Mouse (Mus musculus) brown adipose tissue, adult 24 weeks (tissue): ENCODE measurements around the gene Lrrc29. TPM values are rescaled to one million over a fixed set of nuclear protein-coding genes. Genes with fewer than 3 reads are reported as not detected.

Experiments
- H3K27ac ChIP-seq: fragments of 200-500 bp; replicated peaks from 2 replicates; pipeline ENCODE4 v1.5.1; 2012; ENCODE audit warnings: low read depth, mild to moderate bottlenecking, low read length
- H3K4me1 ChIP-seq: fragments of 200-500 bp; 2 replicates; pipeline ENCODE4 v1.6.1; 2012; ENCODE audit warnings: low read length, mixed read lengths; ENCODE audit not compliant: control insufficient read depth, insufficient read depth, insufficient read length
- H3K4me3 ChIP-seq: fragments of 200-500 bp; 2 replicates; pipeline ENCODE4 v1.5.1; 2012; ENCODE audit warnings: low read depth, mild to moderate bottlenecking, low read length, moderate library complexity; ENCODE audit not compliant: insufficient read depth
- polyA plus RNA-seq: library from polyadenylated mRNA; stranded (reverse); fragments of >200 nt; gene quantifications from 2 replicates; pipeline ENCODE4 v1.2.4, GENCODE M21; 2012; ENCODE audit not compliant: missing spikeins, insufficient read depth, insufficient read length

Gene Lrrc29
- polyA plus RNA-seq, 1 experiment: 0.99 TPM

GRCm38 (mm10) chr8:105276292-105277120 is 49.6 kb downstream of the Lrrc29 start:
- Histone ChIP-seq H3K27ac (no peak overlapping the region), H3K4me1 (no peaks in the 10 kb centered on the region), H3K4me3 (peak overlapping the region; percentile 66)

GRCm38 (mm10) chr8:105275840-105276239 is 50.2 kb downstream of the Lrrc29 start, which contains the start of gene Nol3:
Nol3 (plus strand) TSS chr8:105276140.
- Histone ChIP-seq H3K4me1 (no peaks in the 10 kb centered on the region), H3K4me3 (peak within 1 kb of the TSS; percentile 66), H3K27ac (no peak within 1 kb of the TSS)

GRCm38 (mm10) chr8:105275387-105275786 is 50.7 kb downstream of the Lrrc29 start:
- H3K4me3 ChIP-seq: no peak overlapping the region
- no peak overlapping the region for H3K27ac ChIP-seq
- H3K4me1 ChIP-seq: no peaks in the 10 kb centered on the region

DNA sequence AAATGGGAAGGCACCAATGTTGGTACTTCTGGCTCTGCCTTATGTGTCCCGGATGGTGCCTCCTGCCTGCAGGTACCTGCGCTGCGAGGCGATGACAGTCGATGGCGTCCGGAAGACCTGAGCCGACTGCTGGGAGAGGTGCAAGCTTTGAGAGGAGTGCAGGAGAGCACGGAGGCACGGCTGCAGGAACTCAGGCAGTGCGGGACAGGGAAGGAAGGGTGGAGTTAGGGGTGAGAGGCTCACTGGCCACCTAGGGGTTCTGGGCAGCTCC is 55.2 kb downstream of the Lrrc29 start:
- no peaks in the 10 kb centered on the region for H3K4me1 ChIP-seq
- H3K27ac ChIP-seq: no peak overlapping the region
- H3K4me3 ChIP-seq: no peak overlapping the region

DNA sequence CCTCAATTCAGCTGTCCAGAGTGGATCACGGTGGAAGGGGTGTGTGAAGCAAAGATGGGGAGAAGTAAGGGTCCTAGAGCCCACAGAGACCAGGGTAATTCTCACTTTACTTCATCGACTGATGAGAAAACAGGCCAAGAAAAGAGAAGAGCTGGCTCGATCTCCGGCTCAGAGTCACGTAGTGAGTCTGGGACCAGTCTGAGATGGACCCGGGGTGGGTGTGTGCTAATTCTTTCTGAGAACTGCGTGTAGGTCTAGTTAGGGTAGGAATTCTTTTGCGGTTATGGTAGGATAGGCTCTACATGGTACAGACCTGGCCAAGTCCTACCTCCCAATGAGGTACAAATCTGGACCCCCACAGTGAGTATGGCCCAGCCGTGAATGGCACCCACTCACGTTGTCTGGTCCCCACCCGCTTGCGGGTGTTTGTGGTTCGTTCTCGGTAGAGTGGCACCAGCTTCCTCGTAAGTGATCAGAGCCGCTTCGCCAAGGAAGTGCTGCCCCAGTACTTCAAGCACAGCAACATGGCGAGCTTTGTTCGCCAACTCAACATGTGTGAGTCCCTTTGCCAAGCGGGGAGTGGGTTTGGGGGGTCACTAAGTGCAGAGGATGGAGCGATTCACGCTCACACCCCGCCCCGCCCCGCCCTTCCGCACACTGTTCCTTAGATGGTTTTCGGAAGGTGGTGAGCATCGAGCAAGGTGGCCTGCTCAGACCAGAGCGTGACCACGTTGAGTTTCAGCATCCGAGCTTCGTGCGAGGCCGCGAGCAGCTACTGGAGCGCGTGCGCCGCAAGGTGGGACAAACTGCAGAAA is 55.8 kb downstream of the Lrrc29 start:
- Histone ChIP-seq H3K4me1 (peaks cover 2% of the 10 kb centered on the region; the same call in 1 of the 2 replicates), H3K27ac (no peak overlapping the region), H3K4me3 (peak overlapping the region; percentile 64)

DNA sequence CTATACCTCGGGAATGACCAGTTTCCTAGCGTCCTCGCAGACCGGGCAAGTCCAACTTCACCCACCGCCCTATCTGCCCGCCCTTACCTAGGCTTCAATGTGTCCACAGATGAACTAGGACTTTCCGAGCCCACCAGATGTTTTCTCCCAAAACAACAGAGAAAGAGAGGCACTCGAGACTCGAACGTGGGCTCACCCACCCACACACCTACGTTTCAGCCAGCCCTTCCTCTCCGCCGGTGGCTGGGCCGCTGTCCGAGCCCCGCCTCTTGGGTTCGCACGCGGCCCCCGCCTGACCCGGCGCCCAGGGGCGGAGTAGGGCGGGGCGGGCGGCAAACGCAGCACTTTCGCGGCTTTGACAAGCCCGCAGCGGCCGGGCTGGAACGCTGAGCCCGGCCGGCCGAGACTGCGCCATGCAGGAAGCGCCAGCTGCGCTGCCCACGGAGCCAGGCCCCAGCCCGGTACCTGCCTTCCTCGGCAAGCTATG is 56.6 kb downstream of the Lrrc29 start, which contains the start of gene Hsf4:
Hsf4 (plus strand) TSS at position 341 of the 487 bp plus-strand sequence.
- Histone ChIP-seq H3K4me1 (peaks cover 5% of the 10 kb centered on the region; the same call in 1 of the 2 replicates), H3K4me3 (peak within 1 kb of the TSS; percentile 64), H3K27ac (peak within 1 kb of the TSS; percentile 37; the same call in 1 of the 2 replicates)

DNA sequence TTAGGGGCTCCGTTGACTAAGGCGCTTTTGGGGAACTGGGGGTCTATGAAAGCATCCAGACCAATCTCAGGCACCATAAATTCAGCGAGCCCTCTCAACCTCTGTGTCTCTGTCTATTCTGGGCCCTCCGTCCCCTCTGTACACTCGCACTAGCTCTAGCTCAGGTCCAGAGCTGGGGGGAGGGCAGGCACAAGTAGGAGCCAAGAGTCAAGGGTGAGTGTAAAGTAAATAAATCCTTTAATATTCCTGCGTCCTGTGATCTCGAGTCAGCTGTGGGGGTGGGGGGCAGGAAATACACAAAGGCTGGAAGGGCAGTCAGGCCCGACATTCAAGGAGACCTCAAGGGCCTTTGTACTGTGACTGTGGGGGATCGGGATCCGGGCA is 57.0 kb downstream of the Lrrc29 start:
- Histone ChIP-seq H3K27ac (0 out of 2 replicates have a peak overlapping the region, but pooled peaks have one; percentile 37), H3K4me1 (peaks cover 5% of the 10 kb centered on the region; the same call in 1 of the 2 replicates), H3K4me3 (peak overlapping the region; percentile 64)

DNA sequence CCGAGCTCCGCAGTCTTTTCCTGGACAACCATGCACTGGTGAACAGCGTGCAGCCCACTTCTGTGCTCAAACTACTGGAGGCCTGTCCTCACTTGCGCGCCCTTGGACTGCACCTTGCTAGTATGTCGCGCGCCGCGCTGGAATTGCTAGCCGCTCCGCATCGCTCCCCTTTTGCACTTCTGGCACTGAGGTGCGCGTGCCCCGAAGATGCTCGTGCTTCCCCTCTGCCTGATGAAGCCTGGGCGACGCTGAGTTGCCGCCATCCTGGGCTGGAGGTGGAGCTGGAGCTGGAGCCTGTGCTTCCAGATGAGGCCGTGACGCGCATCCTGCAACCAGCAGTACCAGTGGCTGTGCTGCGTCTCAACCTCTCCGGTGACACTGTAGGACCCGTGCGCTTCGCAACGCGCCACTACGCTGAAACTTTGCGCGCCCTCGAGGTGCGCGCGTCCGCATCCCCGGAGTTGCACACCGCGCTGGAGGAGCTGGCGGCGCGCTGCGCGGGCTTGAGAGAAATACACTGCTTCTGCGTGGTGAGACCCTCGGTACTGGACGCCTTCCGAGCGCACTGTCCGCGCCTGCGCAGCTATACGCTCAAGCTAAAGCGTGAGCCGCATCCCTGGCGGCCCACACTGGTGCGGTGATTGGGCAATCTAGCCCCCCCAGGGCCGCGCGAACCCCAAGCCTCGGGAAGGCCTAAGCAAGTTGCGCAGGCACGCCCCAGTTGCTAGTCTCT is 57.6 kb downstream of the Lrrc29 start:
- H3K4me3 ChIP-seq: peak overlapping the region; percentile 64
- H3K4me1 ChIP-seq: peaks cover 5% of the 10 kb centered on the region; the same call in 1 of the 2 replicates
- H3K27ac ChIP-seq: no peak overlapping the region

DNA sequence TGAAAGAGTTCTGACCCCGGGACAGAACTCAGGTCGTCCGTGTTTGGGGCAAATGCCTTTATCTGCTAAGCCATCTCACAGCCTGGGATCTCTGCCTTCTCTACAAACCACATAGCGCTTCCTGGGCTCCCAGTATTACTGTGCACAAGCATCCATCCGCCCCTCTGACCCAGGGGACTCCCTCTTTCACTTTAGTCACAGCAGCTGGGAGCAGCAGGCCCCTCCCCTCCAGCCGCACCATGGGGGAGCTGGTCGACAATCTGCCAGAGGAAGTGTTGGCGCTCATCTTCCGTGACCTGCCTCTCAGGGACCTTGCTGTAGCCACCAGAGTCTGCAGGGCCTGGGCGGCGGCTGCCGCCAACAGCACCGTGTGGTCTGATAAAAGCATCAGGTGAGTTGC is 59.3 kb downstream of the Lrrc29 start:
- Histone ChIP-seq H3K4me1 (peaks cover 5% of the 10 kb centered on the region; the same call in 1 of the 2 replicates), H3K4me3 (no peak overlapping the region), H3K27ac (no peak overlapping the region)

DNA sequence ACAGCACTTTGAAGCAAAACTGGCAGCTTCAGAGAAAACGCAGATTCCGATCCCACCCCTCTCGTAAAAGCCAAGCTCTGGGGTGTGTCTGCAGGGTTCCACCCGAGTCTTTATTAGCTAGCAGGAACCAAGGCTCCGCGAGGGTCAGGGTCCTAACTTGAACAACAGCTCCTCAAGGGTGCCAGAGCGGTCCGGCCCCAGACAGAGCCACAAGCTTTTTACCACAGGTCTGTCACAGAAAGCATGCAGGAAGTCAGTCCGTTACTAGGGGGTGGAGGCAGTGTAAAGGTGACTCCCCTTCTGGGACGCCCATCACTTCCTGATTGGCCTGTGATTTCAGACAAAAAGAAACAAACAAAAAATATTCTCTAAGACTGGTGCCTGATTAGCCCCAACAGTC is 61.0 kb downstream of the Lrrc29 start:
- Histone ChIP-seq H3K4me1 (peaks cover 5% of the 10 kb centered on the region; the same call in 1 of the 2 replicates), H3K4me3 (peak overlapping the region; percentile 84), H3K27ac (no peak overlapping the region)

DNA sequence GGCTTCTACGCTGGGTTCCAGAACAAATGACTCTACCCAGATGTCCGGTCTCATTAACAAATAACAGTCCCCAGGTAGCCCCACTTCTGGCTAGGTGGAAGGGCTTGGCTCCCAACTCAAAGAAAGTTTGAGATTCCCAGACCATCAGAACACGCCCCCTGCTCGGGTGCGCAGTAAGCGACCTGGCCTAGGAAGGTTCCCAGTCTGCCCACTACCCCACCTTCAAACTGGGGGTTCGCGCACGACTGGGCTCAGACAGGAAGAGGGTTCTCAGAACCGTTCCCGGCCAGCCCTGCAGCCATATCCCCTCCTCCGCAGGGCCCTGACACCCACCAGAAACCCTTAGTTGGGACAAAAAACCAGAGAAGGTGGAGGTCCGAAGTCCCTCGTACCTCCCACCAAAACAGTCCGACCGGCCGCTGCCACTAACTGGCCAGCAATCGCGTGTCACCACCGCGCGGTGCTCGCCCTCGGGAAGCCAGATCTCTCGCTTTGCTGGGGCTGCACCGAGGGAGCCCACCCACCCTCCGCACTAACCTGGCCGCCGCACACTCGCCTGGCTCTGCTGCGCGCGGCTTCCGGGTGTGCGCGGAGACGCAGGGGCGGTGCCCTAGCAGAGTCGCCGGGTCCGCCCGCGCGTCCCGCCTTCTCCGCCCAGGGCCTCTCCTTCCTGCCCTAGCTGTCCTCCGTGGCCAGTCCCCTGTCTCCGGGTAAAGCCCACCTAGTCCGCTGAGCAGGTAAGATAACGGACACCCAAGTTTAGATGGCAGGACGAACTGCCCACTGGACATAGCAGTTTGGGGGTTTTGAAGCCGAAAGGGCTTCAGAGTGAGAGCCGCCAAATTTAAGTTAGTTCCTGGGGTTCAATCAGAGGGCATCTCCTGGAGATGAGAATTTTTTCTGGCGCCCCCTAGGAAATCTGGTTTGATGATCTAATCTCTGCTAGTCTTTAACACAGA is 61.8 kb downstream of the Lrrc29 start, which contains the start of the genes Tradd and Fbxl8:
Tradd (minus strand) TSS at position 586 of the 959 bp plus-strand sequence.
Fbxl8 (plus strand) TSS at position 625 of the 959 bp plus-strand sequence.
- Histone ChIP-seq H3K27ac (peak within 1 kb of the TSS; percentile 66), H3K4me1 (peaks cover 5% of the 10 kb centered on the region; the same call in 1 of the 2 replicates), H3K4me3 (peak within 1 kb of the TSS; percentile 84)

DNA sequence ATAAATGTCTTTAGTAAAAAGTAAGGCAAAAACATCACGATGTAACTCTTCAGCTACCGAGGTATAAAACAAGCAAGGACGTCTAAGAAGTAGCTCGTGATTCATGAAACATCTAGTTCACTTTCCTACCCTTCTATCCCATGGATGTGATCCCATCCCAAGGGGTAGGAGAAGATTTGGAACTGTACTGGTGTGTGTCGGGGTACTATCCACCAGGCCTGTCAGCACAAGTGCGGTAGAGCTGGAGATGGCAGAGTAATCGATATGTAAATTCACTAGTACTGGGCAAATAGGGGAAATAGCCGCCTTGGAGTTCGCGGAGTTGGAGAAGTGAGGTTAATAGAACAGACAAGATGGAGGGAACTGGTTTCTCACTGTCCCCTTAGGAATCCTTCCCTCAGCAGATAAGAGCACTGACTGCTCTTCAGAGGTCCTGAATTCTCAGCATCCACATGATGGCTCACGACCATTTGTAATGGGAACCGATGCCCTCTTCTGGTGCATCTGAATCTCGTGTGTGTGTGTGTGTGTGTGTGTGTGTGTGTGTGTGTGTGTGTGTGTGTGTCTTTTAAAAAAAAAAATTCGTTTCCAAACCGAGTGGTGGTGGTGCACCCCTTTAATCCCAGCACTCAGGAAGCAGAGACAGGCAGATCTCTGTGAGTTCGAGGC is 62.7 kb downstream of the Lrrc29 start:
- Histone ChIP-seq H3K4me1 (peaks cover 5% of the 10 kb centered on the region; the same call in 1 of the 2 replicates), H3K27ac (no peak overlapping the region), H3K4me3 (peak overlapping the region; percentile 84)
